Mouse (Mus musculus) myocyte (in vitro differentiated cells): ENCODE data around the gene Fam110a. TPM values are rescaled to one million over a fixed set of nuclear protein-coding genes. Genes with fewer than 3 reads are reported as not detected.

ENCODE experiments used
- H3K27me3 ChIP-seq: one replicate; pipeline ENCODE4 v1.6.1; 2011; ENCODE audit not compliant: control insufficient read depth, insufficient read depth, insufficient read length
- H3K36me3 ChIP-seq: one replicate; pipeline ENCODE4 v1.6.1; 2011; ENCODE audit not compliant: control insufficient read depth, insufficient read depth
- H3K4me2 ChIP-seq: one replicate; pipeline ENCODE4 v1.6.1; 2011; ENCODE audit warnings: low read depth, control low read depth
- H3K4me3 ChIP-seq: one replicate; pipeline ENCODE4 v1.5.1; 2011; ENCODE audit warnings: mild to moderate bottlenecking, control low read depth, moderate library complexity
- H3K79me2 ChIP-seq: one replicate; pipeline ENCODE4 v1.6.1; 2011; ENCODE audit not compliant: control insufficient read depth, insufficient read depth
- H3ac ChIP-seq: one replicate; pipeline ENCODE4 v1.6.1; 2011; ENCODE audit not compliant: control insufficient read depth, insufficient read length
- CEBPB ChIP-seq: IDR thresholded peaks from 2 replicates; pipeline ENCODE4 v1.6.1; 2011; ENCODE audit warnings: mild to moderate bottlenecking, moderate library complexity; ENCODE audit not compliant: poor library complexity, insufficient read depth, severe bottlenecking
- E2F4 ChIP-seq: IDR thresholded peaks from one replicate; pipeline ENCODE4 v1.6.1; 2011; ENCODE audit warnings: mild to moderate bottlenecking, control low read depth, moderate library complexity; ENCODE audit not compliant: insufficient read depth
- MAX ChIP-seq: IDR thresholded peaks from one replicate; pipeline ENCODE4 v1.6.1; 2011; ENCODE audit warnings: low read depth, mild to moderate bottlenecking, control low read depth
- MYOD1 ChIP-seq, 3 experiments: IDR thresholded peaks; one replicate each; pipeline ENCODE4 v1.6.1; 2011; ENCODE audit warnings: control low read depth in 2 of 3, low read depth in 2 of 3, mild to moderate bottlenecking in 2 of 3, moderate library complexity in 1 of 3; ENCODE audit not compliant: insufficient read length in 2 of 3, control insufficient read depth in 1 of 3
- MYOG ChIP-seq, 3 experiments: IDR thresholded peaks; one replicate each; pipeline ENCODE4 v1.6.1; 2011; ENCODE audit warnings: control low read depth in 2 of 3, low read depth in 2 of 3, mild to moderate bottlenecking in 2 of 3; ENCODE audit not compliant: insufficient read length in 2 of 3, control insufficient read depth in 1 of 3, insufficient read depth in 1 of 3
- POLR2A ChIP-seq: IDR thresholded peaks from one replicate; pipeline ENCODE4 v1.6.1; 2011; ENCODE audit warnings: low read depth, mild to moderate bottlenecking, control low read depth, moderate library complexity; ENCODE audit not compliant: insufficient read length
- POLR2AphosphoS2 ChIP-seq: IDR thresholded peaks from one replicate; pipeline ENCODE4 v1.6.1; 2011; ENCODE audit warnings: low read depth, control low read depth; ENCODE audit not compliant: insufficient read length
- REST ChIP-seq: IDR thresholded peaks from one replicate; pipeline ENCODE4 v1.6.1; 2011; ENCODE audit warnings: mild to moderate bottlenecking, control low read depth, moderate library complexity; ENCODE audit not compliant: insufficient read depth, insufficient read length
- SRF ChIP-seq: IDR thresholded peaks from one replicate; pipeline ENCODE4 v1.6.1; 2011; ENCODE audit warnings: low read depth; ENCODE audit not compliant: control insufficient read depth, insufficient read length
- TCF12 ChIP-seq: IDR thresholded peaks from one replicate; pipeline ENCODE4 v1.6.1; 2011; ENCODE audit warnings: mild to moderate bottlenecking, control low read depth; ENCODE audit not compliant: poor library complexity, insufficient read depth, severe bottlenecking
- TCF3 ChIP-seq: IDR thresholded peaks from one replicate; pipeline ENCODE4 v1.6.1; 2011; ENCODE audit warnings: low read depth, control low read depth; ENCODE audit not compliant: insufficient read length
- USF1 ChIP-seq: IDR thresholded peaks from one replicate; pipeline ENCODE4 v1.6.1; 2011; ENCODE audit warnings: low read depth, mild to moderate bottlenecking, control low read depth, moderate library complexity
- polyA plus RNA-seq: library from polyadenylated mRNA; unstranded; fragments of >200 nt; fragmentation: generic; extraction: Trizol; gene quantifications from one replicate; pipeline ENCODE4 v1.2.1, GENCODE M21; 2012; ENCODE audit warnings: missing spikeins

Gene Fam110a
- polyA plus RNA-seq, 1 experiment, result 21.0 TPM

- peaks cover 7% of the 10 kb centered on the region for H3K36me3 ChIP-seq
- H3K4me3 ChIP-seq, result no peak overlapping the region
- H3K4me2 ChIP-seq, result no peak overlapping the region
- no peaks in the 10 kb centered on the region for H3K27me3 ChIP-seq
- H3ac ChIP-seq, result no peak overlapping the region
- H3K79me2 ChIP-seq, result peaks cover 39% of the 10 kb centered on the region
- TF ChIP-seq REST (no peak), POLR2A (no peak), SRF (no peak), MAX (no peak), TCF3 (no peak), POLR2AphosphoS2 (no peak), TCF12 (no peak), USF1 (no peak), MYOG (IDR thresholded peaks at IDR 0.05; ENCODE audit: control insufficient read depth in 1 of 3, insufficient read depth in 1 of 3, insufficient read length in 2 of 3, low read depth in 2 of 3) (no peak), E2F4 (no peak)
Observed at GRCm38 (mm10) chr2:151967792-151968191, 12.2 kb downstream of the Fam110a start.

DNA sequence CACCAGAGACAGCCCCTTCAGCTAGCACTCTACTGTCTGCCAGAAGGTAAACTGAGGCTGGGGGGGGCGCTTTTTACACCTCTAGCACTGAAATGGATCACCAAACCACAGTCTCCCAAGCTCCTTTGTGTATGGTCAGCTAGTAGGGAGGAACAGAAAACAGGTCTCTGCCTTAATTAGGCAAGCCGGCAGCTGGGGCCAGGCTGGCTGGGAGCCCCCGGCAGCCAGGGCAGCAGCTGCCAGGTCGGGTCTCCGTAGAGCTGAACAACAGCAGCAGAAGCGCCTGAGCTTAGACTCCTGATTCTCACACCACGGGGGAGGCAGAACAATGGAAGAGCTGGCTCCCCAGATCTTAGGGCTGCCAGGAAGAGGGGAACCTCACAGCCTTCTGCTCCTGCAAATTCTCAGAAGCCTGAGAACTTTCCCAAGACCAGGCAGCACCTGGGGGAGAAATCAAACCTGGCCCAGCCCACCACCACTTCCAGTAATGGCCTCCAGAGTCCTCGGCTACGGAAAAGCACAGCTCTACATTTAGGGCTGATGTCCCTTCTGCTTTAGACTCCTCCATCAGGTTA lies 12.8 kb downstream of the Fam110a start:
- peaks cover 33% of the 10 kb centered on the region for H3K79me2 ChIP-seq
- TF ChIP-seq E2F4, result no peak
- no peak for TF ChIP-seq USF1
- TF ChIP-seq CEBPB, result no peak
- TF ChIP-seq TCF3, result no peak
- TF ChIP-seq POLR2A, result no peak
- peak in 2 of 3 experiments; percentile 62 to 67 for TF ChIP-seq MYOD1 (IDR thresholded peaks at IDR 0.05; ENCODE audit: control insufficient read depth in 1 of 3, insufficient read length in 2 of 3, low read depth in 2 of 3)
- TF ChIP-seq MYOG (IDR thresholded peaks at IDR 0.05; ENCODE audit: control insufficient read depth in 1 of 3, insufficient read depth in 1 of 3, insufficient read length in 2 of 3, low read depth in 2 of 3), result peak in 2 of 3 experiments; percentile 57 to 77
- TF ChIP-seq SRF, result no peak
- no peak for TF ChIP-seq TCF12
- TF ChIP-seq POLR2AphosphoS2, result no peak
- TF ChIP-seq MAX, result no peak
- no peak for TF ChIP-seq REST
- no peak overlapping the region for H3K4me2 ChIP-seq
- no peak overlapping the region for H3K4me3 ChIP-seq
- no peak overlapping the region for H3ac ChIP-seq
- peaks cover 7% of the 10 kb centered on the region for H3K36me3 ChIP-seq
- no peaks in the 10 kb centered on the region for H3K27me3 ChIP-seq

GRCm38 (mm10) chr2:151964052-151964451 lies 16.0 kb downstream of the Fam110a start:
- TF ChIP-seq SRF, result no peak
- peak in 2 of 3 experiments; percentile 58 to 73 for TF ChIP-seq MYOD1 (IDR thresholded peaks at IDR 0.05; ENCODE audit: control insufficient read depth in 1 of 3, insufficient read length in 2 of 3, low read depth in 2 of 3)
- TF ChIP-seq TCF12, result peak; percentile 35
- peak in 1 of 3 experiments; percentile 29 for TF ChIP-seq MYOG (IDR thresholded peaks at IDR 0.05; ENCODE audit: control insufficient read depth in 1 of 3, insufficient read depth in 1 of 3, insufficient read length in 2 of 3, low read depth in 2 of 3)
- TF ChIP-seq CEBPB, result no peak
- Histone ChIP-seq H3K4me2 (no peak overlapping the region), H3K36me3 (peaks cover 7% of the 10 kb centered on the region), H3K79me2 (peaks cover 6% of the 10 kb centered on the region), H3ac (no peak overlapping the region), H3K27me3 (no peaks in the 10 kb centered on the region), H3K4me3 (no peak overlapping the region)

DNA sequence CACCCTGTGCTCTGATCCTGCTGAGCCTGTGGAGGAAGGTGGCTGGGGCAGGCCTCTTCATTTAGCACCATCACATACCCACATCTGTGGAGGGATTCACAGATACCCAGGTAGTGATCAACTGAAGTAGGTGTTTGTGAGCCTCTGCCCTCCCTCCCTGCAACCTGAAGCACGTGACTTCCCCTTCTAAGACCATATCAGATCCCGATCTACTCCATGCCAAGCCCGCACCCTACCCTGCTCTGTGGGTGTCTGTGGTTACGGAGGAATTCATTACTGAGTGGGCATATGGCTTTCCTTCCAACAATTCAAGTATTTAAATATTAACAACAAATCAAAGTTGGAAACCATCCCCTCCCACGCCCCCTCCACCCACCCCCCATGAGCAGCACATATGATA lies 16.7 kb downstream of the Fam110a start:
- Histone ChIP-seq H3K4me2 (peak overlapping the region; percentile 81), H3K4me3 (no peak overlapping the region), H3K79me2 (peaks cover 6% of the 10 kb centered on the region), H3K27me3 (no peaks in the 10 kb centered on the region), H3K36me3 (peaks cover 7% of the 10 kb centered on the region), H3ac (no peak overlapping the region)
- TF ChIP-seq USF1, result peak; percentile 25
- TF ChIP-seq SRF, result no peak

DNA sequence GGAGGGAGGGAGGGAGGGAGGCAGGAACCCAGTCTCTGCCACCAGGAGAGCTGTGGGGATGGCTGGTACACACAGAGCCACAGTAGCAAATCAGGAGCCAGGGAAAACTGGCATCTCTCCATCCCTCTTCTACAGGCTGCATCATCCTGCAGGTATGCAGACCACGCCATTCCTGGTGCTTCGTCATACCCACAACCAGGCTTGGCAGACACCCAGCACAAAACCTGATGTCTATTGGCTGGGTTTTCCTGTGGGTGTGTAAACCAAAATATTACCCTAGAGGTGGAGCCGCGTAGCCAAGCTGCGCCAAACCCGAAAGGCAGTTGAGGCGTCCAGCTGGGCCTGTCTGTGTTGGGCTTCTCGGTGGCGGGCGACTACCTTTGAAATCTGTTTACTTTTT lies 17.5 kb downstream of the Fam110a start:
- TF ChIP-seq POLR2A, result peak; percentile 54
- no peak for TF ChIP-seq MAX
- TF ChIP-seq MYOG (IDR thresholded peaks at IDR 0.05; ENCODE audit: control insufficient read depth in 1 of 3, insufficient read depth in 1 of 3, insufficient read length in 2 of 3, low read depth in 2 of 3), result peak in 1 of 3 experiments; percentile 39
- peak; percentile 52; the same call in 1 of the 2 replicates for TF ChIP-seq CEBPB
- peak in 2 of 3 experiments; percentile 23 to 46 for TF ChIP-seq MYOD1 (IDR thresholded peaks at IDR 0.05; ENCODE audit: control insufficient read depth in 1 of 3, insufficient read length in 2 of 3, low read depth in 2 of 3)
- Histone ChIP-seq H3K79me2 (peaks cover 6% of the 10 kb centered on the region), H3ac (no peak overlapping the region), H3K27me3 (no peaks in the 10 kb centered on the region), H3K4me3 (no peak overlapping the region), H3K4me2 (peak overlapping the region; percentile 81), H3K36me3 (no peaks in the 10 kb centered on the region)
